Mouse (Mus musculus) heart, embryonic 13.5 days (tissue): ENCODE measurements around the gene Nfatc4. TPM values are rescaled to one million over a fixed set of nuclear protein-coding genes. Genes with fewer than 3 reads are reported as not detected.

Experiments
- ATAC-seq: fragments of 200-750 bp; cut with Nextera tagmentation; 2 replicates; pipeline ENCODE4 v1.8.0; 2017; ENCODE audit warnings: moderate TSS enrichment; ENCODE audit not compliant: insufficient number of reproducible peaks, low FRiP score, low TSS enrichment; ENCODE audit errors: extremely low read depth
- H3K27ac ChIP-seq: fragments of 300-500 bp; sonication (generic); replicated peaks from 2 replicates; pipeline ENCODE4 v1.5.1; 2015; ENCODE audit warnings: moderate library complexity, mild to moderate bottlenecking, inconsistent platforms
- H3K27me3 ChIP-seq: fragments of 300-500 bp; sonication (generic); replicated peaks from 2 replicates; pipeline ENCODE4 v1.6.1; 2015; ENCODE audit warnings: mild to moderate bottlenecking, inconsistent platforms
- H3K36me3 ChIP-seq: fragments of 300-500 bp; sonication (generic); 2 replicates; pipeline ENCODE4 v1.6.1; 2015; ENCODE audit warnings: mild to moderate bottlenecking, inconsistent platforms
- H3K4me1 ChIP-seq: fragments of 300-500 bp; sonication (generic); 2 replicates; pipeline ENCODE4 v1.6.1; 2015; ENCODE audit warnings: inconsistent platforms
- H3K4me2 ChIP-seq: fragments of 300-500 bp; sonication (generic); 2 replicates; pipeline ENCODE4 v1.6.1; 2015; ENCODE audit warnings: inconsistent platforms, mild to moderate bottlenecking, moderate library complexity
- H3K4me3 ChIP-seq: fragments of 300-500 bp; sonication (generic); 2 replicates; pipeline ENCODE4 v1.5.1; 2015; ENCODE audit warnings: moderate library complexity, mild to moderate bottlenecking, inconsistent platforms
- H3K9ac ChIP-seq: fragments of 300-500 bp; sonication (generic); 2 replicates; pipeline ENCODE4 v1.6.1; 2015; ENCODE audit warnings: inconsistent platforms, mild to moderate bottlenecking, moderate library complexity
- H3K9me3 ChIP-seq: fragments of 300-500 bp; sonication (generic); 2 replicates; pipeline ENCODE4 v1.6.1; 2016; ENCODE audit warnings: inconsistent platforms
- WGBS: fragments of 180-500 bp; shearing (Covaris S2); methylation state at CpG from one replicate; pipeline ENCODE4 v1.1.7; 2015; ENCODE audit warnings: mixed read lengths; 5-methylcytosine and 5-hydroxymethylcytosine counted together
- polyA plus RNA-seq: library from polyadenylated mRNA; unstranded; fragments of >200 nt; fragmentation: Nextera tagmentation; extraction: Ambion mirVana; gene quantifications from 2 replicates; pipeline ENCODE4 v1.2.1, GENCODE M21; 2015

Nfatc4 gene
- polyA plus RNA-seq, 1 experiment from 2014 or later, result 12.5 TPM

GRCm38 (mm10) chr14:55822435-55822990 is 431 bp upstream of the Nfatc4 start:
- ATAC-seq, result no peak
- 4% methylated on average over 13 of the region's 13 CpGs for WGBS
- H3K9me3 ChIP-seq, result no peaks in the 10 kb centered on the region
- H3K36me3 ChIP-seq, result no peaks in the 10 kb centered on the region
- peak overlapping the region; percentile 71 for H3K4me3 ChIP-seq
- H3K27me3 ChIP-seq, result peaks cover 21% of the 10 kb centered on the region
- peak overlapping the region; percentile 92 for H3K9ac ChIP-seq
- peak overlapping the region; percentile 95 for H3K27ac ChIP-seq
- H3K4me1 ChIP-seq, result peaks cover 42% of the 10 kb centered on the region
- peak overlapping the region; percentile 90 for H3K4me2 ChIP-seq

GRCm38 (mm10) chr14:55824001-55824480 is 1.1 kb downstream of the Nfatc4 start:
- Histone ChIP-seq H3K4me1 (peaks cover 57% of the 10 kb centered on the region), H3K27me3 (peaks cover 24% of the 10 kb centered on the region), H3K4me2 (peak overlapping the region; percentile 90), H3K36me3 (no peaks in the 10 kb centered on the region), H3K9ac (peak overlapping the region; percentile 92), H3K9me3 (no peaks in the 10 kb centered on the region), H3K4me3 (peak overlapping the region; percentile 71), H3K27ac (peak overlapping the region; percentile 95)
- 3% methylated on average over 10 of the region's 10 CpGs for WGBS
- no peak for ATAC-seq

GRCm38 (mm10) chr14:55824481-55825215 is 1.7 kb downstream of the Nfatc4 start:
- 1% methylated on average over 32 of the region's 32 CpGs for WGBS
- Histone ChIP-seq H3K9ac (peak overlapping the region; percentile 92), H3K36me3 (peaks cover 3% of the 10 kb centered on the region; the same call in 1 of the 2 replicates), H3K27ac (peak overlapping the region; percentile 95), H3K4me2 (peak overlapping the region; percentile 90), H3K27me3 (peaks cover 24% of the 10 kb centered on the region), H3K4me1 (peaks cover 61% of the 10 kb centered on the region), H3K9me3 (no peaks in the 10 kb centered on the region), H3K4me3 (peak overlapping the region; percentile 71)
- ATAC-seq, result no peak

- 1% methylated on average over 30 of the region's 37 CpGs for WGBS
- H3K36me3 ChIP-seq, result peaks cover 10% of the 10 kb centered on the region
- peak overlapping the region; percentile 90 for H3K4me2 ChIP-seq
- H3K4me1 ChIP-seq, result peaks cover 61% of the 10 kb centered on the region
- peak overlapping the region; percentile 92 for H3K9ac ChIP-seq
- no peak for ATAC-seq
- H3K27ac ChIP-seq, result peak overlapping the region; percentile 95
- peak overlapping the region; percentile 71 for H3K4me3 ChIP-seq
- H3K9me3 ChIP-seq, result no peaks in the 10 kb centered on the region
- H3K27me3 ChIP-seq, result peaks cover 24% of the 10 kb centered on the region
These were observed 2.5 kb downstream of the Nfatc4 start for GRCm38 (mm10) chr14:55825216-55826051.

GRCm38 (mm10) chr14:55826142-55826541 is 3.2 kb downstream of the Nfatc4 start:
- ATAC-seq, result no peak
- Histone ChIP-seq H3K4me1 (peaks cover 61% of the 10 kb centered on the region), H3K27me3 (peaks cover 24% of the 10 kb centered on the region), H3K4me2 (peak overlapping the region; percentile 90), H3K9ac (peak overlapping the region; percentile 92), H3K36me3 (peaks cover 17% of the 10 kb centered on the region), H3K27ac (peak overlapping the region; percentile 95; the same call in 1 of the 2 replicates), H3K4me3 (peak overlapping the region; percentile 71), H3K9me3 (no peaks in the 10 kb centered on the region)
- WGBS, result 4% methylated on average over 15 of the region's 15 CpGs

- Histone ChIP-seq H3K9me3 (no peaks in the 10 kb centered on the region), H3K27me3 (peaks cover 27% of the 10 kb centered on the region), H3K4me1 (peaks cover 61% of the 10 kb centered on the region), H3K27ac (no peak overlapping the region), H3K36me3 (peaks cover 22% of the 10 kb centered on the region), H3K4me2 (peak overlapping the region; percentile 90), H3K4me3 (peak overlapping the region; percentile 71), H3K9ac (peak overlapping the region; percentile 92)
- 13% methylated on average over 41 of the region's 41 CpGs for WGBS
- ATAC-seq, result no peak
These were observed 3.8 kb downstream of the Nfatc4 start for GRCm38 (mm10) chr14:55826551-55827340.

GRCm38 (mm10) chr14:55828716-55829263 is 5.8 kb downstream of the Nfatc4 start:
- H3K9me3 ChIP-seq, result no peaks in the 10 kb centered on the region
- H3K36me3 ChIP-seq, result peaks cover 22% of the 10 kb centered on the region
- peak overlapping the region; percentile 46; the same call in 1 of the 2 replicates for H3K27ac ChIP-seq
- no peak overlapping the region for H3K4me3 ChIP-seq
- H3K27me3 ChIP-seq, result peaks cover 27% of the 10 kb centered on the region
- ATAC-seq, result no peak
- WGBS, result 43% methylated on average over 3 of the region's 3 CpGs
- H3K9ac ChIP-seq, result 0 out of 2 replicates have a peak overlapping the region, but pooled peaks have one; percentile 1
- 0 out of 2 replicates have a peak overlapping the region, but pooled peaks have one; percentile 11 for H3K4me2 ChIP-seq
- H3K4me1 ChIP-seq, result peaks cover 52% of the 10 kb centered on the region

- Histone ChIP-seq H3K9me3 (no peaks in the 10 kb centered on the region), H3K36me3 (peaks cover 22% of the 10 kb centered on the region), H3K4me2 (no peak overlapping the region), H3K9ac (no peak overlapping the region), H3K4me3 (no peak overlapping the region), H3K27me3 (peaks cover 27% of the 10 kb centered on the region), H3K27ac (no peak overlapping the region), H3K4me1 (peaks cover 51% of the 10 kb centered on the region)
- WGBS, result 86% methylated on average over 16 of the region's 16 CpGs
- no peak for ATAC-seq
These were observed 6.9 kb downstream of the Nfatc4 start for GRCm38 (mm10) chr14:55829854-55830253.

GRCm38 (mm10) chr14:55830331-55830730 is 7.4 kb downstream of the Nfatc4 start:
- WGBS, result 71% methylated on average over 4 of the region's 4 CpGs
- H3K4me1 ChIP-seq, result peaks cover 52% of the 10 kb centered on the region
- no peak overlapping the region for H3K4me2 ChIP-seq
- no peak overlapping the region for H3K27ac ChIP-seq
- no peak overlapping the region for H3K4me3 ChIP-seq
- H3K9ac ChIP-seq, result no peak overlapping the region
- H3K36me3 ChIP-seq, result peaks cover 22% of the 10 kb centered on the region
- H3K27me3 ChIP-seq, result peaks cover 27% of the 10 kb centered on the region
- no peak for ATAC-seq
- no peaks in the 10 kb centered on the region for H3K9me3 ChIP-seq

- H3K4me2 ChIP-seq, result no peak overlapping the region
- peaks cover 28% of the 10 kb centered on the region for H3K4me1 ChIP-seq
- peaks cover 22% of the 10 kb centered on the region for H3K36me3 ChIP-seq
- H3K27ac ChIP-seq, result no peak overlapping the region
- ATAC-seq, result no peak
- H3K27me3 ChIP-seq, result 0 out of 2 replicates have a peak, but pooled peaks cover 3% of the 10 kb centered on the region
- H3K9ac ChIP-seq, result no peak overlapping the region
- no peak overlapping the region for H3K4me3 ChIP-seq
- no peaks in the 10 kb centered on the region for H3K9me3 ChIP-seq
- 70% methylated on average over 4 of the region's 4 CpGs for WGBS
These were observed 10.2 kb downstream of the Nfatc4 start for GRCm38 (mm10) chr14:55833126-55833525.
